Mouse (Mus musculus) ES-Bruce4 (cell line): ENCODE measurements around the gene Gng4.

Experiments
- CTCF ChIP-seq: IDR thresholded peaks from one replicate; pipeline ENCODE4 v1.8.1; 2011; ENCODE audit warnings: low read depth, low read length
- POLR2A ChIP-seq: IDR thresholded peaks from one replicate; pipeline ENCODE4 v1.8.1; 2011; ENCODE audit warnings: low read length; ENCODE audit not compliant: insufficient read depth

GRCm38 (mm10) chr13:13777696-13778095 lies 6.2 kb upstream of the Gng4 start:
- TF ChIP-seq CTCF, result no peak
- no peak for TF ChIP-seq POLR2A
